Mouse (Mus musculus): Measurements from ENCODE around the gene Acaa1b. TPM values are rescaled to one million over a fixed set of nuclear protein-coding genes. Genes with fewer than 3 reads are reported as not detected.

Gene Acaa1b
- total RNA-seq (2021), result 10 to 100 TPM; 12.5 to 19.8 TPM
- long read RNA-seq, experiment 1, transcript Acaa1b-201 (12 exons, 1,689 nt), result major isoform, 44 of 50 reads
- long read RNA-seq, experiment 1, partial matches to known transcripts, result 1 of 50 reads
- long read RNA-seq, experiment 1, other reads (novel, unspliced or antisense), result 5 of 50 reads
- long read RNA-seq, experiment 2, transcript Acaa1b-201 (12 exons, 1,689 nt), result major isoform, 15 of 19 reads
- long read RNA-seq, experiment 2, partial matches to known transcripts, result 0 of 19 reads
- long read RNA-seq, experiment 2, other reads (novel, unspliced or antisense), result 4 of 19 reads

GRCm38 (mm10) chr9:119156278-119157201 lies at the start of gene Acaa1b:
Gene Acaa1b, minus strand, starts transcription at chr9:119157093.
- peak; percentile 78 to 89 for DNase-seq

- DNase-seq, result no peak
These were observed 49.8 kb upstream of the Acaa1b start for GRCm38 (mm10) chr9:119206666-119207065.

DNA sequence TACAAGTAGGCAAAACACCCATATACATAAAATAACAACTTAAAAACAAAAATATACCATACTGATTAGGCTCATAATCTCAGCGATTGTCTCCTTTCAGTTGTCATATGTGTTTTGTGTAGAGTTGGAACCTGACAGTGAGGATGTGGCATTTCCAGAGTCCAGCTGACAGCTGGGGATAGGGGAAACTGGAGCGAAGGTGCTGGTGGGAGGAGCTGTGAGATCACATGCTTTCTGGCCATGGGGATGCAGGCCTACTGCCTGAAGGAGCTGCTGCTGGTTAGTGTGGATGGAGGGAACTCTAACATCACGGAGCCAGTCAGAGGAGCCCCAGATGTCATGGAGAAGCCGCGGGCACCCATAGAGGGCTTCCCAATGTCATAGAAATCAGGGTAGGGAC lies 48.9 kb upstream of the Acaa1b start:
- no peak for DNase-seq

- no peak for DNase-seq
These were observed 46.7 kb upstream of the Acaa1b start for GRCm38 (mm10) chr9:119203617-119204016.

GRCm38 (mm10) chr9:119201653-119202052 lies 44.8 kb upstream of the Acaa1b start:
- DNase-seq, result no peak

DNA sequence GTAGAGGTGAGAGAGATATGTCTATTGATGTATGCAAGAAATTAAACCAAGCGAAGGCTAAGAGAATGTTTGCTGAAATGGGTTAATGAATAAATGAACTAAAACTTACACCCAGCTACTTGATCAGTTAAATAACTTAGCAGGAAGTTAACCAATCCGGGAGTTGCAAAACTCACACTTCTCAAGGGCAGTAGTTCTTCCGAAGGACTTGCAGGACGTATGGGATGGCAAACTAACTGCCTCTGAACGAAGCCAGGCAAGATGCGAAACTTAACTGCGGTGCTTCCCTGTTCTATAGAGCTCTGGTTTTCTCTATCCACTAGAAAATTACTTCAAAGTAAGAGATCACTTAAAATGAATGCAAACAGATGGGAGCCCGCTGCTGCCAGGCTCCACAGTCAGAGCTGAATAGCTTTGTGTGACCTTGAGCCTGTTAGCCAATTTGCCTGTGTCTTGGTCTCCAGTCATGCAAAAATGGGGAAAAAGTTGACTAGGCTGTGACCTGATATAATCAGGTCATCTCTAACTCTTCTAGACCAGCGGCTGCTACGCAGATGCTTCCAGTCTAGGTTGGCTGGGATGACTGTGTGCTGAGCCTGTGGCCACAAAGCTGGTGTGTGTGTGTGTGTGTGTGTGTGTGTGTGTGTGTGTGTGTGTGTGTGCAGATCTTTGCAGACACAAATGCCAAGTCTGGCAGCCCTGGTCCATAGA lies 42.4 kb upstream of the Acaa1b start:
- no peak for DNase-seq

GRCm38 (mm10) chr9:119192202-119192990 lies 35.5 kb upstream of the Acaa1b start:
- DNase-seq, result peak; percentile 23 to 52

GRCm38 (mm10) chr9:119181241-119181728 lies 24.4 kb upstream of the Acaa1b start:
- DNase-seq, result no peak

GRCm38 (mm10) chr9:119179292-119179691 lies 22.4 kb upstream of the Acaa1b start:
- DNase-seq, result no peak

DNA sequence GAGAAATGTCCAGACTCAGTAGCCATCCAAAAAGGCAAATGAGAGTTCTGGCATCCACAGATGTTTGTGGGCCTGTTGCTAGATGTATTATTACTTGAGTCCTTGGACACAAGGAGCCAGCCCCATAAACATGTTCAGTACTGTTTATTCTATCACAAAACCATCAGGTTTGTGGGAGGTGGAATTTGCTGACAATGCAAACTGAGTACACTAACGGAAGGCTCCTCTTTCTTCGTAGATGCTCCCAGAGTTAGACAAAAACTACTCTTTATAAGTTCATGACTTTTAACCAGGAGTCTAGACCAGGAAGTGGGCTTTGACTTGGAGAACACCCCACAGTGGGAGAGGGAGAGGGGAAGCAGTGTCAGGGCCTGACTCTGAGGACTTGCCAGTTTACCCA lies 10.7 kb upstream of the Acaa1b start:
- DNase-seq, result no peak

GRCm38 (mm10) chr9:119165548-119165947 lies 8.7 kb upstream of the Acaa1b start:
- peak in 1 of 2 experiments; percentile 38 for DNase-seq

- peak in 1 of 2 experiments; percentile 15 for DNase-seq
These were observed 7.8 kb upstream of the Acaa1b start for GRCm38 (mm10) chr9:119164743-119165142.

DNA sequence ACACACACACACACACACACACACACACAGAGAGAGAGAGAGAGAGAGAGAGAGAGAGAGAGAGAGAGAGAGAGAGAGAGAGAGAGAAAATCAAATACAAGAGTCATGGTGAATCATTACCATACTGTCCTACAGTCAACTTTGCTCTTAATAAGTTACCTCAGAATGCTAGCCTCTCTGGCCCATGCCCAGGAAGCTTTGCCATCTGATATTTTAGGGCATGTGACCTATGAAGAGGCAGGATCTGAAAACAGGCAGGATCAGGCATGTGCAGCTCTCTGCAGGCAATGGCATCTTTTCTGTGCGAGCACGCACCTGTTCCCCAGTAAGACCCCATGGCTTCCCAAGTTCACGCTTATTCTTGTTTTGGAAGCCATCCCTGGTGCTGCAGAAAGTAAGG lies 3.8 kb upstream of the Acaa1b start:
- peak in 1 of 2 experiments; percentile 27 for DNase-seq

- no peak for DNase-seq
These were observed 2.0 kb upstream of the Acaa1b start, which contains the start of gene Gm47289 for GRCm38 (mm10) chr9:119158861-119159260. Gene Gm47289, plus strand, starts transcription at chr9:119159161.

- peak in 1 of 2 experiments; percentile 47 for DNase-seq
These were observed 1.1 kb downstream of the Acaa1b start for GRCm38 (mm10) chr9:119155826-119156225.

DNA sequence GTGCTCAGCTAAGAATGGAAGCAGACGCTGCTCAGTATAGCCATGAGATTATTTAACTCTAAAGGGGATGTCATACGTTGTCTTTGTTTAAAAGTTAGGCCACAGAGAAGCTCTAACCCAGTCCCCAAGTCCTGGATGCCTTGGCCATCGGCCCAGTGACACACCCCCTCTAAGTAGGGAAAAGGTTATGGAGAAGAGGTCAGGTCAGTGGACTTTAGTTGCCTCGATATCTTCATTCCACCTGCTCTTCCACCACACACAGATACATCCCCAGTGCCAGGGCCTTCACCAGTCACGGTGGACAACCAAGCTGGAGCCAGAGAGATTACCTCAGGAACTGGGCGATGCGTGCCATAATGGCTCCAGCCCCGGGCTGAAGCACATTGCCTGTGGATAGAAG lies 1.5 kb downstream of the Acaa1b start:
- DNase-seq, result peak in 1 of 2 experiments; percentile 33

DNA sequence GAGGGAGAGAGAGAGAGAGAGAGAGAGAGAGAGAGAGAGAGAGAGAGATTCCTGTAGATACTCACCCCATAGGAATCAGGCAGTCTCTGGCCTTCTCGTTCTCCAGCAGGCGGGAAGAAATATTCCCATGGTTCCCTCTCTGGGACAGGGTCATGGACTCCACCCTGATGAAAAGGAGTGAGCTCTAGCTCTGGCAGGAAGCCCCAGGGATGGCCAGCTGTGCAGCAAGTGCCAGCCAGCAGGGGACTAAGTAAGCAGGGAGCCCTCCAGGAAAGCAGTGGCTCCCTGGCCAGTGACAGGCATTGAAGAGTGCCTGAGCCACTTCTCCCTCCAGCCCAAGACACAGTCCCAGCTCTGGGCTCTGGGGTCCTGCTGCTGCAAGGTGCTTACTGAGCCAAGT lies 5.1 kb downstream of the Acaa1b start:
- peak in 1 of 2 experiments; percentile 11 for DNase-seq

DNA sequence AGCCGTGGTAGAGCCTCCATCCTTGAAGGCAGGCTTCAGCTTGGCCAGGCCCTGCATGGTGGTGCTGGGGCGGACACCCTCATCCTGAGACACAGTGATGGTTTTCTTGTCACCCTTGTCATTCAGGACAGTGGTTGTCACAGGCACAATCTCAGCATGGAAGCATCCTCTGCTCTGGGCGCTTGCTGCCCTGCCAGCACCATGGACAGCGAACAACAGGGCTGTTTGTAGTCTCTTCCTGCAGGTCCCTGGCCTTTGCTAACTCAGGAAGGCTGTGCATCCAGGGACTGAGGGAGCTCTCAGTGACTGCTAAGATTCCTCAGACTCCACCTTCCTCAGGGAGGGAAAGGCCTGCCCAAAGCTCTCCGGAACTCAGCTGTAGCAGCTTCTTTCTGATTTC lies 7.3 kb downstream of the Acaa1b start:
- DNase-seq, result peak; percentile 71 to 79

DNA sequence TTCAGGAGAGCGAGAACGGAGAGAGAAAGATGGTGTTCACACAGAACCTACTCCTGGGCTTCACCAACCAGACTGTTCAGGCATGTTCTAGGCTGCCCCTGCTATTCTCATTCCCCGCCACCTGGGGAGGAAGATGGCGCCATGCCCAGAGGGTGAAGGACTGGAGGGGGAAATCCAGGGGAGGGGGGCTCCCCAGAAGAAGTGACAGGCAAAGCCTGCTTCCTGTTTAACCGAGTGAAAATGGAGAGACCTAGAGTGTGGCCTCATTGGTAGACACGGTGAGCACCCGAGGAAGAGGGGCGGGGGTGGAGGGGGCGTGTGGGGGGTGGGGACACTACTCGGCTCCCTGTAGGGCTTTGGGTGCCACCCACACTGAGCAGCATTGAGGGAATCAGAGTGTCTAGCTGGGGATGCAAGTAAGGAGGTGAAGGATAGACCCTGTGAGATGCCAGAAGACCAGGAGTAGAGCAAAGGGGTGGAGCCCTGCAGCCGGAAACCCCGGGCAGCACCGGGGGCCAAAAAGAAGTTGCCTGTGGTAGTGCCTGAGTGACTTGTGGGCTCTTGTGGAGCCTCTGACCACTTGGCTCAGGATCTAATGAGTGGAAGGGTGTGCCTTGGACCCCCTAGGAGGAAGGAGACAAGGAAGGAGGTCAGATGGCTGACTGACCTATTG lies 10.7 kb downstream of the Acaa1b start:
- no peak for DNase-seq

DNA sequence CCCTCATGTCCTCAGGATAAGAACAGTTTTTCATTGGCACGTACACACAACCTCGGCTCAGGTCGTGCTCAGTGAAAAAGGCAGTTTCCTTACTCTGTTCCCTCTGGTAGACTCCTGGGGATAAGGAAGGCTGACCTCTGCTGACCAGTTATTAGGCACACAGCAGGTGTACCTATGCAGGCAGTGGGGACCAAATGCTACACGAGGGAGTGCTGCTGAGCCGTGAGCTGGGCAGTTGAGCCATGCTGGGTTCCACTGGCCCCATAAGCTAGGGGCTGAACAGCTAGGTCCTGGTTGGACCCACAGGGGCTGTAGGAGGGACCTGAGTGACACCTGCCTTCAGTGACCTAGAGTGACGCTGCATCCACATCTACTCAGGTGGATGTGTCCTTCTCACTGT lies 11.3 kb downstream of the Acaa1b start:
- no peak for DNase-seq

DNA sequence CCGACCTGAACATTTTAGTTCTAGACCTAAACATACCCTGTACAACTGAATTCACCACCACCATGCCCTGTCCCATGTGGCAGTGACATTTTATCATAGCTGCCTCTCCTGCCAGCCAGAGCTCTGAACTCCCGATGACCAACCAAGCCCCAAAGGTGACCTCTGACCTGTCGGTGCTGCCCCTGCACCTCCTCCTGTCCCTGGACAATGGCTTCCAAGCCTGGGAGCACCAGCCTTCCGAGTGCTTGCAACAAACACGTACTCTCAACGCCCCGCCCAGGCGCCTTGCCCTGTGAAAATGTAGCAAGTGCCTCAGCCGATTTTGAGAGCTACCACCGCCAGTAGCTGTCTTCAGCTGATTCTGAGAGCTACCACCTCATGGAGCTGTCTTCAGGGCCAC lies 11.8 kb downstream of the Acaa1b start:
- DNase-seq, result peak in 1 of 2 experiments; percentile 10
